Mouse (Mus musculus): ENCODE results near the gene Tmprss11d.

DNA sequence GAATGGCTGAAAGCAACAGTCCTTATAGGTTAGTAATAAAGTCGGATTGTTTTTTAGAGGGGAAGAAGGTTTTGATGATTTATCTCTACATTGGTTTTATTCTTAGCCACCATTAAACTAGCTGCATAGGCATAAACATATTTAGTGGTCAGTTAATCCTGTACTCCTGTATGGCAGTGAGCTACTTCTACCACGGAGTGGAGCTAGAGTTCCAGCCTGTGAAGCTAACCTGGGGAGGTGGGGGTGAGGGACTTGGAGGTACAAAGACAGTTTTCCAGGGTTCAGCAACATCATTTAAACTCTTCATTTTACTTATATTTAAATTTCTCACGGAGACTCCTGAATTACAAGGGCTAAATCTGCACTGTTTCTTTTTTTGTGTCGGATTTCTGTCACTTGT, 46.3 kb upstream of the Tmprss11d start:
- no peak for TF ChIP-seq CTCF (IDR thresholded peaks at IDR 0.05)
- TF ChIP-seq EP300 (IDR thresholded peaks at IDR 0.05; ENCODE audit: insufficient read depth, low read depth, low read length) = no peak
- no peak for TF ChIP-seq POLR2A (IDR thresholded peaks at IDR 0.05; ENCODE audit: insufficient read depth, low read depth, low read length)
